Mouse (Mus musculus) G1E (cell line): ENCODE results near the gene Cyb5b.

Source experiments
- CTCF ChIP-seq: IDR thresholded peaks from 2 replicates; pipeline ENCODE4 v1.5.1; 2012; ENCODE audit warnings: low read depth, low read length, inconsistent platforms, mixed read lengths
- GATA1 ChIP-seq: IDR thresholded peaks from 2 replicates; pipeline ENCODE4 v1.6.1; 2012; ENCODE audit warnings: borderline replicate concordance, low read length, inconsistent platforms, mixed read lengths
- GATA2 ChIP-seq: IDR thresholded peaks from 2 replicates; pipeline ENCODE4 v1.6.1; 2012; ENCODE audit warnings: low read depth, low read length, inconsistent platforms, borderline replicate concordance
- POLR2AphosphoS5 ChIP-seq: IDR thresholded peaks from 2 replicates; pipeline ENCODE4 v1.6.1; 2012; ENCODE audit warnings: low read depth, low read length, inconsistent platforms; ENCODE audit not compliant: insufficient replicate concordance
- TAL1 ChIP-seq: conservative IDR thresholded peaks from 2 replicates; pipeline ENCODE4 v1.6.1; 2012; ENCODE audit warnings: low read depth, low read length, inconsistent platforms, mixed read lengths

- TF ChIP-seq CTCF (no peak), TAL1 (no peak), GATA1 (no peak), GATA2 (no peak), POLR2AphosphoS5 (no peak)
Measured at GRCm38 (mm10) chr8:107187631-107188030, 37.2 kb downstream of the Cyb5b start.
